Mouse (Mus musculus) embryonic stem cell, embryonic (primary cell): Measurements from ENCODE around the gene Trim26.

Experiments
- CTCF ChIA-PET, 4 experiments: fragments of 300-600 bp in 2 of 4; fragments of 350-600 bp in 2 of 4; sonication (Branson Sonifier 250); formaldehyde crosslinking; loops; one replicate each; lab custom pipeline; 2022; ENCODE audit warnings: inconsistent platforms in 2 of 4; lab: Charles Lee
- POLR2A ChIA-PET, 4 experiments: fragments of 300-600 bp in 2 of 4; fragments of 350-600 bp in 2 of 4; sonication (Branson Sonifier 250); formaldehyde crosslinking; loops; one replicate each; lab custom pipeline; 2022; ENCODE audit warnings: antibody characterized with exemption in 4 of 4, inconsistent platforms in 1 of 4; lab: Charles Lee

Gene Trim26

GRCm38 (mm10) chr17:36840961-36841445, 4.1 kb downstream of the Trim26 start:
- CTCF ChIA-PET: interaction anchor here in 1 of 4 experiments (0.7 kb wide), 1 partner anchor 209 kb away, joined by 3 read pairs; no protein-coding TSS in a partner anchor
- POLR2A ChIA-PET: interaction anchor here (0.7 to 1.4 kb wide), 8 partner anchors 8 to 1764 kb away, joined by 3 to 7 read pairs (median 3); no protein-coding TSS in a partner anchor

GRCm38 (mm10) chr17:36843696-36844095, 6.8 kb downstream of the Trim26 start:
- POLR2A ChIA-PET: interaction anchor here in 3 of 4 experiments (0.7 to 4.3 kb wide), 31 partner anchors 7 to 615 kb away, joined by 3 to 35 read pairs (median 5); partner anchors contain the start of genes Ppp1r11 (in 2 of the 3), Trim10 (in 2 of the 3), Trim15 (in 2 of the 3) and Trim26 (in 1 of the 3)
- CTCF ChIA-PET: interaction anchor here (0.6 to 2.7 kb wide), 9 partner anchors 18 to 1542 kb away, joined by 3 to 12 read pairs (median 4); no protein-coding TSS in a partner anchor

GRCm38 (mm10) chr17:36844286-36844719, 7.4 kb downstream of the Trim26 start:
- CTCF ChIA-PET: interaction anchor here in 3 of 4 experiments (0.6 to 2.7 kb wide), 8 partner anchors 18 to 1543 kb away, joined by 3 to 12 read pairs (median 4); no protein-coding TSS in a partner anchor
- POLR2A ChIA-PET: interaction anchor here in 2 of 4 experiments (0.6 to 4.3 kb wide), 28 partner anchors 8 to 352 kb away, joined by 3 to 35 read pairs (median 6); partner anchors contain the start of genes Trim10 (in 2 of the 2), Trim15 (in 2 of the 2), Trim26 (in 2 of the 2) and Gabbr1 (in 1 of the 2)

GRCm38 (mm10) chr17:36844725-36845124, 7.8 kb downstream of the Trim26 start:
- POLR2A ChIA-PET: interaction anchor here in 3 of 4 experiments (0.6 to 4.3 kb wide), 29 partner anchors 8 to 352 kb away, joined by 3 to 35 read pairs (median 6); partner anchors contain the start of genes Trim26 (in 3 of the 3), Trim10 (in 2 of the 3), Trim15 (in 2 of the 3) and Gabbr1 (in 1 of the 3)
- CTCF ChIA-PET: interaction anchor here in 3 of 4 experiments (1.0 to 2.7 kb wide), 7 partner anchors 12 to 359 kb away, joined by 3 to 12 read pairs (median 5); no protein-coding TSS in a partner anchor

GRCm38 (mm10) chr17:36848911-36849310, 12.0 kb downstream of the Trim26 start:
- POLR2A ChIA-PET: interaction anchor here in 2 of 4 experiments (0.6 to 3.6 kb wide), 10 partner anchors 11 to 1496 kb away, joined by 3 to 24 read pairs (median 4); partner anchors contain the start of genes Trim26 (in 2 of the 2) and Trim15 (in 1 of the 2)
- CTCF ChIA-PET: interaction anchor here in 3 of 4 experiments (0.5 to 0.9 kb wide), 3 partner anchors 25 to 94 kb away, joined by 3 to 9 read pairs (median 7); partner anchors contain the start of gene Rnf39 (in 1 of the 3)

- POLR2A ChIA-PET: interaction anchor here (0.7 to 3.6 kb wide), 7 partner anchors 10 to 285 kb away, joined by 3 to 24 read pairs (median 6); partner anchors contain the start of genes Trim26 (in 3 of the 4) and Trim15 (in 1 of the 4)
- CTCF ChIA-PET: interaction anchor here in 3 of 4 experiments (0.5 to 0.8 kb wide), 4 partner anchors 13 to 789 kb away, joined by 3 read pairs; partner anchors contain the start of gene Trim26 (in 1 of the 3)
Observed at GRCm38 (mm10) chr17:36849992-36850391, 13.1 kb downstream of the Trim26 start.

GRCm38 (mm10) chr17:36851200-36851599, 14.3 kb downstream of the Trim26 start:
- ChIA-PET POLR2A (interaction anchor here in 3 of 4 experiments (0.6 to 3.6 kb wide), 8 partner anchors 9 to 69 kb away, joined by 3 to 24 read pairs (median 8); partner anchors contain the start of gene Trim26 (in 3 of the 3)), CTCF (interaction anchor here in 1 of 4 experiments (0.9 kb wide), 1 partner anchor 25 kb away, joined by 4 read pairs; no protein-coding TSS in a partner anchor)

GRCm38 (mm10) chr17:36851627-36852026, 14.7 kb downstream of the Trim26 start:
- POLR2A ChIA-PET: interaction anchor here in 3 of 4 experiments (0.6 to 3.6 kb wide), 12 partner anchors 7 to 69 kb away, joined by 3 to 24 read pairs (median 8); partner anchors contain the start of gene Trim26 (in 3 of the 3)
- CTCF ChIA-PET: interaction anchor here in 1 of 4 experiments (1.1 kb wide), 1 partner anchor 28 kb away, joined by 4 read pairs; no protein-coding TSS in a partner anchor

GRCm38 (mm10) chr17:36855484-36855883, 18.6 kb downstream of the Trim26 start:
- ChIA-PET POLR2A (interaction anchor here in 3 of 4 experiments (0.6 to 3.0 kb wide), 6 partner anchors 10 to 228 kb away, joined by 3 to 15 read pairs (median 5); partner anchors contain the start of genes Trim26 (in 2 of the 3), Trim10 (in 1 of the 3) and Trim15 (in 1 of the 3)), CTCF (no interaction called here)

GRCm38 (mm10) chr17:36856236-36856635, 19.3 kb downstream of the Trim26 start:
- POLR2A ChIA-PET: interaction anchor here in 1 of 4 experiments (3.0 kb wide), 1 partner anchor 20 kb away, joined by 15 read pairs; the partner anchor contains the start of gene Trim26
- CTCF ChIA-PET: no interaction called here

- ChIA-PET CTCF (no interaction called here), POLR2A (no interaction called here)
Observed at GRCm38 (mm10) chr17:36858181-36858580, 21.2 kb downstream of the Trim26 start.

GRCm38 (mm10) chr17:36861680-36862079, 24.7 kb downstream of the Trim26 start:
- CTCF ChIA-PET: interaction anchor here in 1 of 4 experiments (1.5 to 1.7 kb wide), 2 partner anchors 38 to 53 kb away, joined by 4 read pairs; no protein-coding TSS in a partner anchor
- POLR2A ChIA-PET: interaction anchor here (0.6 to 3.1 kb wide), 11 partner anchors 8 to 349 kb away, joined by 3 to 15 read pairs (median 4); partner anchors contain the start of genes Trim26 (in 2 of the 4) and Trim10 (in 1 of the 4)

GRCm38 (mm10) chr17:36866719-36867527, 30.0 kb downstream of the Trim26 start, which contains the start of gene Trim15:
Gene Trim15 (minus strand): TSS chr17:36867210.
- ChIA-PET CTCF (interaction anchor here (0.5 to 2.1 kb wide), 9 partner anchors 15 to 806 kb away, joined by 3 to 9 read pairs (median 3); partner anchors contain the start of gene Trim26 (in 1 of the 4)), POLR2A (interaction anchor here in 3 of 4 experiments (0.5 to 3.8 kb wide), 20 partner anchors 12 to 589 kb away, joined by 3 to 14 read pairs (median 4); partner anchors contain the start of gene Trim26 (in 2 of the 3))

- POLR2A ChIA-PET: interaction anchor here (0.6 to 2.3 kb wide), 11 partner anchors 8 to 177 kb away, joined by 3 to 8 read pairs (median 4); partner anchors contain the start of genes Trim26 (in 2 of the 4) and Gabbr1 (in 1 of the 4)
- CTCF ChIA-PET: interaction anchor here in 3 of 4 experiments (0.8 to 1.2 kb wide), 3 partner anchors 18 to 45 kb away, joined by 3 to 4 read pairs (median 3); no protein-coding TSS in a partner anchor
Observed at GRCm38 (mm10) chr17:36868836-36869235, 31.9 kb downstream of the Trim26 start.

GRCm38 (mm10) chr17:36869284-36869954, 32.5 kb downstream of the Trim26 start, which contains the start of gene Trim10:
Gene Trim10 (plus strand): TSS chr17:36869574.
- ChIA-PET CTCF (interaction anchor here in 3 of 4 experiments (0.8 to 1.2 kb wide), 4 partner anchors 17 to 46 kb away, joined by 3 to 4 read pairs (median 3); partner anchors contain the start of gene Trim26 (in 1 of the 3)), POLR2A (interaction anchor here (0.6 to 2.3 kb wide), 14 partner anchors 9 to 606 kb away, joined by 3 to 8 read pairs (median 4); partner anchors contain the start of genes Trim26 (in 3 of the 4) and Gabbr1 (in 1 of the 4))
